Mouse (Mus musculus) bone marrow, adult 2 months (tissue): ENCODE data around the gene Clcnkb. TPM values are rescaled to one million over a fixed set of nuclear protein-coding genes. Genes with fewer than 3 reads are reported as not detected.
A peak's percentile ranks its signal among the peaks of the same experiment; 100 is the strongest.

Source experiments
- H3K27ac ChIP-seq: fragments of 200-500 bp; 2 replicates; pipeline ENCODE4 v1.5.1; 2012; ENCODE audit warnings: low read depth, mild to moderate bottlenecking, control low read depth, inconsistent platforms, low read length; ENCODE audit not compliant: control insufficient read depth, poor library complexity, insufficient read depth
- H3K4me1 ChIP-seq: fragments of 200-500 bp; 2 replicates; pipeline ENCODE4 v1.6.1; 2011; ENCODE audit warnings: low read length; ENCODE audit not compliant: control insufficient read depth, insufficient read depth
- H3K4me3 ChIP-seq: fragments of 200-500 bp; replicated peaks from 2 replicates; pipeline ENCODE3; 2011; ENCODE audit warnings: mild to moderate bottlenecking, low read depth, low read length, control low read depth; ENCODE audit not compliant: control insufficient read depth
- CTCF ChIP-seq: fragments of 200-500 bp; IDR thresholded peaks from 2 replicates; pipeline ENCODE4 v1.5.1; 2011; ENCODE audit warnings: low read length, control low read depth; ENCODE audit not compliant: control insufficient read depth, insufficient read depth
- POLR2A ChIP-seq: fragments of 200-500 bp; IDR thresholded peaks from 2 replicates; pipeline ENCODE4 v1.6.1; 2011; ENCODE audit warnings: low read depth, mild to moderate bottlenecking, control low read depth, low read length, borderline replicate concordance; ENCODE audit not compliant: control insufficient read depth
- WGBS: fragments of 180-500 bp; shearing (Covaris S2); methylation state at CpG from one replicate; pipeline ENCODE4 v1.1.7; 2018; 5-methylcytosine and 5-hydroxymethylcytosine counted together
- polyA plus RNA-seq: library from polyadenylated mRNA; stranded (reverse); fragments of >200 nt; gene quantifications from 2 replicates; pipeline ENCODE4 v1.2.4, GENCODE M21; 2011; ENCODE audit warnings: low replicate concordance; ENCODE audit not compliant: missing spikeins, insufficient read depth, insufficient read length

Clcnkb gene
- polyA plus RNA-seq, 1 experiment = not detected

DNA sequence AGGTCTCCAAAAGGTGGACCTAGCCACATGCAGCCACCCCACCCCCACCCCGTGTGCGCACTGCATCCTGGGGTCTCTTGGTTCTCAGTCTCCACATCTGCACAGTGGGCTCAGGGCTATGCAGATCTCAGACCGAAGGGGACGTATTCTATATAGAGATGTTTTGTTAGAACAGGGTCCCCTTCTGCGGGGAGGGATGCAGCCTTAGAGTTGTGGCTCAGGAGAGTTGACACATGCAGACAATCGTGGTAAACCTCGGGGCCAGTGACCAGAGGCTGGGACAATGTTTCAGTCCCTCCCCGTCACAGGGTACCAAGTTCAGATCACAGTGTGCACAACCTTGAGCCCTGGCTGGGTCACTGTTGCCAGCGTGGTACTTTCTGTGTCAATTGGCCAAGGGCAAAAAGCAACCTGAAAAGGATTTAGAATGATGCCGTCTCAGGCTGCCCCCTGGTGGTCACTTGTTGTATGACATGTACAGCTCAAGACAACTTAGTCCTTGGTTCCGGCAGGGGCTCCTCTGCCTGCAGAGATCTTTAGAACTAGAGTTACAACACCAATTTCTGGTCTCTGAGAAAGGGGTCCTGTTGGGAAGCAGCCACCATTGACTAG lies 52.8 kb downstream of the Clcnkb start:
- TF ChIP-seq CTCF (peak; percentile 72), POLR2A (no peak)
- no peaks in the 10 kb centered on the region for H3K4me1 ChIP-seq
- no peak overlapping the region for H3K4me3 ChIP-seq
- 27% methylated on average over 11 of the region's 11 CpGs for WGBS
- no peak overlapping the region for H3K27ac ChIP-seq

DNA sequence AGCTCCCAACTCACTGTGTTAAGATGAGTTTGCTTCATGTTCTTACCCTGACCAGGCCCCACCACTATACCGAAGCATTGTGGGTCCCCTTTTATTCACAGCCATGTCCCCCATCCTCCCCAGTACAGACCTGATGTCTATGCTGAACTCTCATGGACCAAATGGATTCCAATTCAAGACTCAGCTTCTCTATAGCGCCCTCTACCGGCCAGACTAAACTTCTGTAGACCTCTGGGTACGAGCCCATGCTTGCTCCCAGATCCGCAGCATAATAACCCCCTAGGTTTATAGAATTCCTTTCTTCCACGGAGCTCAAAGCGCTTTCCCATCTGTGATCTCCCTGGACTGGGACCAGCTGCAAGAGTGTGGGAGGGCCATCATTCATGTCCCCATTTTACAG lies 55.0 kb downstream of the Clcnkb start:
- Histone ChIP-seq H3K4me1 (no peaks in the 10 kb centered on the region), H3K27ac (no peak overlapping the region), H3K4me3 (no peak overlapping the region)
- WGBS = 30% methylated on average over 7 of the region's 7 CpGs
- TF ChIP-seq CTCF (peak; percentile 45), POLR2A (no peak)

GRCm38 (mm10) chr4:141359222-141359621 lies 56.6 kb downstream of the Clcnkb start:
- TF ChIP-seq CTCF (no peak), POLR2A (no peak)
- WGBS = 82% methylated on average over 6 of the region's 6 CpGs
- no peak overlapping the region for H3K27ac ChIP-seq
- H3K4me1 ChIP-seq = no peaks in the 10 kb centered on the region
- no peak overlapping the region for H3K4me3 ChIP-seq

GRCm38 (mm10) chr4:141357811-141358210 lies 58.0 kb downstream of the Clcnkb start:
- TF ChIP-seq POLR2A (no peak), CTCF (no peak)
- Histone ChIP-seq H3K4me3 (no peak overlapping the region), H3K27ac (no peak overlapping the region), H3K4me1 (no peaks in the 10 kb centered on the region)

Other genes starting within 250 kb of the Clcnkb start
- gene Rsg1, start 202.1 kb downstream of the Clcnkb start, polyA plus RNA-seq = 2.1 TPM in 1 of 2 replicates, not detected in the other
- 1.1 TPM in 1 of 2 replicates, not detected in the other for gene Arhgef19, start 176.5 kb downstream of the Clcnkb start, polyA plus RNA-seq
- gene Epha2, start 114.8 kb downstream of the Clcnkb start, polyA plus RNA-seq = 5.7 and 14.2 TPM in 2 replicates
- not detected in 2 replicates for gene Fam131c, start 47.8 kb downstream of the Clcnkb start, polyA plus RNA-seq
- not detected in 2 replicates for gene Clcnka, start 17.3 kb downstream of the Clcnkb start, polyA plus RNA-seq
- 0.34 and 0.72 TPM in 2 replicates for gene Hspb7, start 4.8 kb upstream of the Clcnkb start, polyA plus RNA-seq
- not detected in 2 replicates for gene Srarp, start 20.1 kb upstream of the Clcnkb start, polyA plus RNA-seq
- gene Zbtb17, start 28.6 kb upstream of the Clcnkb start, polyA plus RNA-seq = 12.1 and 24.1 TPM in 2 replicates
- 22.2 and 33.2 TPM in 2 replicates for gene Spen, start 122.6 kb upstream of the Clcnkb start, polyA plus RNA-seq
- gene Fblim1, start 190.1 kb upstream of the Clcnkb start, polyA plus RNA-seq = 1.2 and 9.3 TPM in 2 replicates
- 0.57 and 1.8 TPM in 2 replicates for gene Tmem82, start 202.6 kb upstream of the Clcnkb start, polyA plus RNA-seq
- 5.6 and 5.8 TPM in 2 replicates for gene Slc25a34, start 207.8 kb upstream of the Clcnkb start, polyA plus RNA-seq
- gene Plekhm2, start 248.9 kb upstream of the Clcnkb start, polyA plus RNA-seq = 16.5 and 24.5 TPM in 2 replicates